Mouse (Mus musculus) MEL (cell line): ENCODE data around the gene Gm10837. TPM values are rescaled to one million over a fixed set of nuclear protein-coding genes. Genes with fewer than 3 reads are reported as not detected.

Experiments used
- DNase-seq: peaks from one replicate; pipeline ENCODE4 v3.0.0; 2011; ENCODE audit warnings: low read depth, low spot score
- H3K27ac ChIP-seq: 2 replicates; pipeline ENCODE4 v1.5.1; 2012; ENCODE audit warnings: low read depth, mild to moderate bottlenecking, control low read depth, low read length, moderate library complexity; ENCODE audit not compliant: control insufficient read depth
- H3K27me3 ChIP-seq, 2 experiments: fragments of 150-350 bp in 1 of 2; sonication (generic) in 1 of 2; 2 replicates each; pipeline ENCODE4 v1.6.1; 2012; ENCODE audit warnings: low read length in 2 of 2, mild to moderate bottlenecking in 2 of 2, improper control_type of control experiment in 1 of 2, moderate library complexity in 1 of 2; ENCODE audit not compliant: insufficient read depth in 2 of 2, control insufficient read depth in 1 of 2
- H3K36me3 ChIP-seq, 2 experiments: 2 replicates each; pipeline ENCODE4 v1.6.1; 2012 to 2014; ENCODE audit warnings: low read length in 2 of 2, improper control_type of control experiment in 1 of 2, inconsistent platforms in 1 of 2, mild to moderate bottlenecking in 1 of 2; ENCODE audit not compliant: insufficient read depth in 2 of 2, control insufficient read depth in 1 of 2
- H3K4me1 ChIP-seq, 2 experiments: fragments of 150-350 bp in 1 of 2; sonication (generic) in 1 of 2; 2 replicates each; pipeline ENCODE4 v1.6.1; 2012; ENCODE audit warnings: low read length in 2 of 2, improper control_type of control experiment in 1 of 2, mild to moderate bottlenecking in 1 of 2; ENCODE audit not compliant: insufficient read depth in 2 of 2, control insufficient read depth in 1 of 2
- H3K4me3 ChIP-seq, 2 experiments: fragments of 150-350 bp in 1 of 2; sonication (generic) in 1 of 2; 2 replicates each; pipeline ENCODE4 v1.5.1; 2012; ENCODE audit warnings: low read depth in 2 of 2, low read length in 2 of 2, mild to moderate bottlenecking in 2 of 2, moderate library complexity in 2 of 2, control low read depth in 1 of 2, improper control_type of control experiment in 1 of 2; ENCODE audit not compliant: control insufficient read depth in 1 of 2, insufficient read depth in 1 of 2
- H3K79me2 ChIP-seq: 2 replicates; pipeline ENCODE4 v1.6.1; 2012; ENCODE audit warnings: mild to moderate bottlenecking, low read length, moderate library complexity; ENCODE audit not compliant: control insufficient read depth, poor library complexity, insufficient read depth
- H3K9ac ChIP-seq: 2 replicates; pipeline ENCODE4 v1.6.1; 2012; ENCODE audit warnings: low read depth, mild to moderate bottlenecking, control low read depth, low read length, moderate library complexity; ENCODE audit not compliant: control insufficient read depth, poor library complexity, severe bottlenecking
- H3K9me3 ChIP-seq: fragments of 150-350 bp; sonication (generic); replicated peaks from 2 replicates; pipeline ENCODE4 v1.6.1; 2012; ENCODE audit warnings: mild to moderate bottlenecking, low read length, improper control_type of control experiment, moderate library complexity; ENCODE audit not compliant: insufficient read depth
- BHLHE40 ChIP-seq: IDR thresholded peaks from 2 replicates; pipeline ENCODE4 v1.6.1; 2012; ENCODE audit warnings: low read depth, mild to moderate bottlenecking, inconsistent platforms, low read length, improper control_type of control experiment, borderline replicate concordance
- CHD2 ChIP-seq: IDR thresholded peaks from 2 replicates; pipeline ENCODE4 v1.6.1; 2011; ENCODE audit warnings: low read length, improper control_type of control experiment
- E2F4 ChIP-seq: IDR thresholded peaks from 2 replicates; pipeline ENCODE4 v1.6.1; 2011; ENCODE audit warnings: low read depth, low read length, improper control_type of control experiment, borderline replicate concordance
- ELF1 ChIP-seq: IDR thresholded peaks from 2 replicates; pipeline ENCODE4 v1.6.1; 2014; ENCODE audit warnings: low read depth, mild to moderate bottlenecking, inconsistent platforms, low read length, improper control_type of control experiment, moderate library complexity
- EP300 ChIP-seq, 2 experiments: IDR thresholded peaks; 2 replicates each; pipeline ENCODE4 v1.6.1; 2011; ENCODE audit warnings: improper control_type of control experiment in 2 of 2, low read length in 2 of 2, low read depth in 1 of 2, mild to moderate bottlenecking in 1 of 2
- GABPA ChIP-seq: IDR thresholded peaks from 2 replicates; pipeline ENCODE4 v1.6.1; 2012; ENCODE audit warnings: low read depth, mild to moderate bottlenecking, inconsistent platforms, low read length, improper control_type of control experiment, moderate library complexity
- GATA1 ChIP-seq: IDR thresholded peaks from 2 replicates; pipeline ENCODE4 v1.6.1; 2011; ENCODE audit warnings: low read depth, low read length, improper control_type of control experiment
- JUND ChIP-seq: IDR thresholded peaks from 2 replicates; pipeline ENCODE4 v1.6.1; 2011; ENCODE audit warnings: low read depth, mild to moderate bottlenecking, improper control_type of control experiment, low read length
- KAT2A ChIP-seq: conservative IDR thresholded peaks from 2 replicates; pipeline ENCODE4 v1.6.1; 2012; ENCODE audit warnings: low read depth, low read length, improper control_type of control experiment, inconsistent platforms
- MAX ChIP-seq: IDR thresholded peaks from 2 replicates; pipeline ENCODE4 v1.6.1; 2011; ENCODE audit warnings: low read length, improper control_type of control experiment
- MAZ ChIP-seq: IDR thresholded peaks from 2 replicates; pipeline ENCODE4 v1.6.1; 2012; ENCODE audit warnings: low read depth, mild to moderate bottlenecking, inconsistent platforms, low read length, improper control_type of control experiment
- MEF2A ChIP-seq: IDR thresholded peaks from 2 replicates; pipeline ENCODE4 v1.6.1; 2014; ENCODE audit warnings: low read depth, mild to moderate bottlenecking, inconsistent platforms, low read length, improper control_type of control experiment; ENCODE audit not compliant: poor library complexity, insufficient replicate concordance, severe bottlenecking; ENCODE audit errors: extremely low read depth
- MXI1 ChIP-seq: IDR thresholded peaks from 2 replicates; pipeline ENCODE4 v1.6.1; 2011; ENCODE audit warnings: mild to moderate bottlenecking, low read depth, low read length, improper control_type of control experiment
- MYC ChIP-seq: IDR thresholded peaks from 2 replicates; pipeline ENCODE4 v1.6.1; 2011; ENCODE audit warnings: low read depth, mild to moderate bottlenecking, low read length, improper control_type of control experiment, moderate library complexity
- NELFE ChIP-seq: IDR thresholded peaks from 2 replicates; pipeline ENCODE4 v1.6.1; 2011; ENCODE audit warnings: low read depth, low read length, improper control_type of control experiment
- NRF1 ChIP-seq: IDR thresholded peaks from 2 replicates; pipeline ENCODE4 v1.6.1; 2014; ENCODE audit warnings: low read depth, mild to moderate bottlenecking, inconsistent platforms, low read length, improper control_type of control experiment, moderate library complexity; ENCODE audit not compliant: poor library complexity, insufficient read depth, severe bottlenecking
- POLR2AphosphoS2 ChIP-seq: IDR thresholded peaks from 2 replicates; pipeline ENCODE4 v1.6.1; 2011; ENCODE audit warnings: low read length, improper control_type of control experiment
- RCOR1 ChIP-seq: IDR thresholded peaks from 2 replicates; pipeline ENCODE4 v1.6.1; 2012; ENCODE audit warnings: low read depth, mild to moderate bottlenecking, inconsistent platforms, low read length, improper control_type of control experiment
- SIN3A ChIP-seq: IDR thresholded peaks from 2 replicates; pipeline ENCODE4 v1.6.1; 2012; ENCODE audit warnings: low read length, improper control_type of control experiment, inconsistent platforms
- SMC3 ChIP-seq: IDR thresholded peaks from 2 replicates; pipeline ENCODE4 v1.6.1; 2011; ENCODE audit warnings: low read depth, low read length, improper control_type of control experiment
- TBP ChIP-seq: IDR thresholded peaks from 2 replicates; pipeline ENCODE4 v1.8.0; 2011; ENCODE audit warnings: low read depth, low read length, improper control_type of control experiment
- TCF12 ChIP-seq: IDR thresholded peaks from 2 replicates; pipeline ENCODE4 v1.6.1; 2014; ENCODE audit warnings: low read depth, mild to moderate bottlenecking, inconsistent platforms, low read length, improper control_type of control experiment, moderate library complexity
- UBTF ChIP-seq: IDR thresholded peaks from 2 replicates; pipeline ENCODE4 v1.6.1; 2012; ENCODE audit warnings: low read depth, mild to moderate bottlenecking, inconsistent platforms, low read length, improper control_type of control experiment, moderate library complexity, borderline replicate concordance; ENCODE audit not compliant: insufficient read depth
- ZMIZ1 ChIP-seq: IDR thresholded peaks from 2 replicates; pipeline ENCODE4 v1.6.1; 2012; ENCODE audit warnings: low read depth, mild to moderate bottlenecking, inconsistent platforms, low read length, improper control_type of control experiment, moderate library complexity
- ZNF384 ChIP-seq: IDR thresholded peaks from 2 replicates; pipeline ENCODE4 v1.6.1; 2012; ENCODE audit warnings: low read depth, mild to moderate bottlenecking, inconsistent platforms, low read length, improper control_type of control experiment
- polyA plus RNA-seq, 2 experiments: library from polyadenylated mRNA; stranded (reverse) in 1 of 2; unstranded in 1 of 2; fragments of >175 nt in 1 of 2; fragments of >200 nt in 1 of 2; gene quantifications; 2 replicates each; pipeline versions ENCODE4 v1.2.1 to v1.2.4; 2012; ENCODE audit warnings: low replicate concordance in 2 of 2, low read depth in 1 of 2; ENCODE audit not compliant: insufficient read length in 2 of 2, insufficient read depth in 1 of 2, missing spikeins in 1 of 2
- total RNA-seq: library from RNA; depleted of rRNA; stranded (reverse); fragments of 300-350 nt; gene quantifications from 2 replicates; pipeline ENCODE4 v1.2.3, GENCODE M21; 2012; rRNA removed

Gm10837 gene
- not detected in 2 replicates for total RNA-seq
- polyA plus RNA-seq, result not detected

GRCm38 (mm10) chr14:122490441-122491328 is at the start of gene Gm10837:
Gene Gm10837, plus strand, starts transcription at chr14:122490586.
- no peak within 1 kb of the TSS for H3K4me3 ChIP-seq
- H3K36me3 ChIP-seq, result no peaks in the 10 kb centered on the region
- no peaks in the 10 kb centered on the region for H3K27me3 ChIP-seq
- H3K4me1 ChIP-seq, result no peaks in the 10 kb centered on the region
- no peak within 1 kb of the TSS for H3K9ac ChIP-seq
- no peaks in the 10 kb centered on the region for H3K9me3 ChIP-seq
- no peak within 1 kb of the TSS for H3K27ac ChIP-seq
- TF ChIP-seq UBTF, result no peak
- no peak for TF ChIP-seq BHLHE40
- no peak for TF ChIP-seq GABPA
- TF ChIP-seq EP300 (IDR thresholded peaks at IDR 0.05; ENCODE audit: low read depth in 1 of 2, low read length in 2 of 2), result no peak
- TF ChIP-seq JUND, result no peak
- TF ChIP-seq RCOR1, result no peak
- TF ChIP-seq GATA1, result no peak
- TF ChIP-seq MEF2A, result no peak
- no peak for TF ChIP-seq NELFE
- no peak for TF ChIP-seq POLR2AphosphoS2
- no peak for TF ChIP-seq TCF12
- no peak for TF ChIP-seq ZMIZ1
- TF ChIP-seq ELF1, result no peak
- TF ChIP-seq, all 39 proteins: peak for 0
- DNase-seq, result no peak
- H3K79me2 ChIP-seq, result no peaks in the 10 kb centered on the region

GRCm38 (mm10) chr14:122449601-122450495 is 40.5 kb upstream of the Gm10837 start:
- H3K36me3 ChIP-seq, result no peaks in the 10 kb centered on the region
- H3K4me1 ChIP-seq, result no peaks in the 10 kb centered on the region; a peak in 1 of 4 replicates
- H3K27me3 ChIP-seq, result no peaks in the 10 kb centered on the region
- no peak overlapping the region for H3K4me3 ChIP-seq
- no peak for DNase-seq
- no peak overlapping the region for H3K27ac ChIP-seq
- no peak overlapping the region for H3K9ac ChIP-seq
- H3K9me3 ChIP-seq, result no peaks in the 10 kb centered on the region
- no peaks in the 10 kb centered on the region for H3K79me2 ChIP-seq
- TF ChIP-seq KAT2A (no peak), SIN3A (no peak), MYC (no peak), CHD2 (no peak), E2F4 (no peak), ELF1 (no peak), TBP (no peak), SMC3 (no peak), MAX (no peak), NRF1 (no peak), GABPA (no peak), MAZ (no peak), GATA1 (no peak), BHLHE40 (no peak), MXI1 (no peak), ZNF384 (no peak), RCOR1 (no peak), POLR2AphosphoS2 (no peak)
